Comparison of ENCODE assay signal across 9 mouse cellular contexts in the genomic region with DNA sequence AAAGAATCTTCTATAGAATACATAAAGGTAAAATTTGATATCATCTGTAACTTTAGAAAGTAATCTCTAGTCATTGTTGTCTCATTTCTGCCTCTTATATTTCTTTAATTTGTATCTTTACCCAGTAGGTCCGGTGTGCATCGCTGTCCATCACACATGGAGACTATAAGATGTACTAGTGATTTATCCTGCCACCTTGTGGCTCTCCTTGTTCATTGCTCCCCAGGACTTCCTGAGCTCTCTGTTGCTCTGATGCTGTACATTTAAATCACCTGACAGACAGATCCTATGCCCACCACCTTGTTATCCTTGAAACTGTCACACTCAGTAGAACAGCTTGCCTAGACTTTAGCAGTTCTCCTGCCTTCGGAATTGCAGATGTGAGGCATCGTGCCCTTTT. TPM values are rescaled to one million over a fixed set of nuclear protein-coding genes. Genes with fewer than 3 reads are reported as not detected.
A peak's percentile ranks its signal among the peaks of the same experiment; 100 is the strongest.
DNase-seq lines count a peak whose midpoint lies in the region; ATAC-seq and TF ChIP-seq lines count a peak whose summit lies in the region.
"Had no signal": no experiment of that assay in that cellular context is flagged by ENCODE, and none has a peak within 500 bp of the region (broad histone marks: within the 10 kb centered on the region; RNA-seq: fewer than 3 reads in every experiment).

No protein-coding gene starts in this region.

- H3K36me3 ChIP-seq in embryonic facial prominence, embryonic 11.5 days (replicated peaks; ENCODE audit: control insufficient read depth, insufficient read depth, low read depth, low read length) = peaks cover 2% of the 10 kb centered on the region
- H3K36me3 ChIP-seq in embryonic facial prominence, embryonic 10.5 days (replicated peaks) = peaks cover 96% of the 10 kb centered on the region
- no peaks in the 10 kb centered on the region for H3K36me3 ChIP-seq in midbrain, postnatal 0 days (ENCODE audit: insufficient read depth, low read length)
- no peaks in the 10 kb centered on the region for H3K36me3 ChIP-seq in midbrain, embryonic 16.5 days (ENCODE audit: control insufficient read depth, insufficient read depth, low read length)
- H3K36me3 ChIP-seq in forebrain, embryonic 12.5 days (replicated peaks) = peaks cover 72% of the 10 kb centered on the region

- no peaks in the 10 kb centered on the region for H3K27me3 ChIP-seq in embryonic facial prominence, embryonic 11.5 days (ENCODE audit: control insufficient read depth, insufficient read depth, low read length)
- H3K27me3 ChIP-seq in embryonic facial prominence, embryonic 10.5 days (replicated peaks; ENCODE audit: low read depth, poor library complexity, severe bottlenecking) = no peaks in the 10 kb centered on the region
- no peaks in the 10 kb centered on the region for H3K27me3 ChIP-seq in midbrain, postnatal 0 days (ENCODE audit: insufficient read depth, low read length)
- no peaks in the 10 kb centered on the region for H3K27me3 ChIP-seq in midbrain, embryonic 16.5 days (ENCODE audit: control insufficient read depth, insufficient read depth, low read depth, low read length)
- no peaks in the 10 kb centered on the region for H3K27me3 ChIP-seq in forebrain, embryonic 12.5 days
- H3K27me3 ChIP-seq: megakaryocyte, embryonic 14.5 days had no signal

- H3K4me1 ChIP-seq in embryonic facial prominence, embryonic 11.5 days (ENCODE audit: control insufficient read depth, insufficient read depth, low read length) = no peaks in the 10 kb centered on the region
- H3K4me1 ChIP-seq in embryonic facial prominence, embryonic 10.5 days = no peaks in the 10 kb centered on the region
- no peaks in the 10 kb centered on the region for H3K4me1 ChIP-seq in midbrain, postnatal 0 days (ENCODE audit: insufficient read depth, low read length)
- no peaks in the 10 kb centered on the region for H3K4me1 ChIP-seq in midbrain, embryonic 16.5 days (ENCODE audit: control insufficient read depth, insufficient read depth, low read length)
- H3K4me1 ChIP-seq in forebrain, embryonic 12.5 days = no peaks in the 10 kb centered on the region
- H3K4me1 ChIP-seq: megakaryocyte, embryonic 14.5 days had no signal

- peak; percentile 41 for DNase-seq in embryonic facial prominence, embryonic 11.5 days (ENCODE audit: low spot score)
- DNase-seq in embryonic facial prominence, embryonic 10.5 days (ENCODE audit: low spot score) = no peak
- peak; percentile 61 for DNase-seq in midbrain, postnatal 0 days (ENCODE audit: low spot score)
- peak; percentile 47 for DNase-seq in brain, embryonic 14.5 days (ENCODE audit: low read depth)
- DNase-seq in kidney, postnatal 14 days = peak; percentile 30
- DNase-seq in right cerebral cortex, postnatal 10 days (ENCODE audit: low spot score in 2 of 2) = peak; percentile 33 to 43

- TF ChIP-seq CTCF in midbrain, postnatal 0 days (IDR thresholded peaks at IDR 0.05) = peak; percentile 73
- TF ChIP-seq CTCF in brain, embryonic 14.5 days (IDR thresholded peaks at IDR 0.05; ENCODE audit: borderline replicate concordance, extremely low read depth, insufficient read depth, insufficient read length) = peak; percentile 53; the same call in 1 of the 2 replicates

- no peak overlapping the region for H3K9ac ChIP-seq in embryonic facial prominence, embryonic 11.5 days (replicated peaks; ENCODE audit: low read length)
- no peak overlapping the region for H3K9ac ChIP-seq in midbrain, postnatal 0 days (replicated peaks; ENCODE audit: low read length, poor library complexity, severe bottlenecking)
- no peak overlapping the region for H3K9ac ChIP-seq in midbrain, embryonic 16.5 days (ENCODE audit: low read depth, low read length)
- no peak overlapping the region for H3K9ac ChIP-seq in forebrain, embryonic 12.5 days

- WGBS in embryonic facial prominence, embryonic 11.5 days = 91% methylated on average over 4 of the region's 4 CpGs
- WGBS in embryonic facial prominence, embryonic 10.5 days = 88% methylated on average over 4 of the region's 4 CpGs
- WGBS in midbrain, postnatal 0 days = 85% methylated on average over 4 of the region's 4 CpGs
- 85% methylated on average over 4 of the region's 4 CpGs for WGBS in midbrain, embryonic 16.5 days
- WGBS in forebrain, embryonic 12.5 days = 88% methylated on average over 4 of the region's 4 CpGs

- no peak for ATAC-seq in embryonic facial prominence, embryonic 11.5 days (replicated peaks; ENCODE audit: insufficient number of reproducible peaks, low FRiP score, low TSS enrichment, low read depth)
- ATAC-seq in midbrain, postnatal 0 days (ENCODE audit: low FRiP score) = no peak
- no peak for ATAC-seq in midbrain, embryonic 16.5 days
- ATAC-seq in forebrain, embryonic 12.5 days (ENCODE audit: low FRiP score) = no peak

- no peak overlapping the region for H3K4me2 ChIP-seq in embryonic facial prominence, embryonic 11.5 days (ENCODE audit: low read depth, low read length)
- no peak overlapping the region for H3K4me2 ChIP-seq in midbrain, postnatal 0 days (ENCODE audit: low read depth, low read length, poor library complexity, severe bottlenecking)
- H3K4me2 ChIP-seq in midbrain, embryonic 16.5 days (ENCODE audit: low read length) = no peak overlapping the region
- no peak overlapping the region for H3K4me2 ChIP-seq in forebrain, embryonic 12.5 days

- H3K27ac ChIP-seq in embryonic facial prominence, embryonic 11.5 days (replicated peaks; ENCODE audit: low read depth, low read length) = no peak overlapping the region
- H3K27ac ChIP-seq in embryonic facial prominence, embryonic 10.5 days (replicated peaks) = no peak overlapping the region
- no peak overlapping the region for H3K27ac ChIP-seq in midbrain, postnatal 0 days (ENCODE audit: low read depth, low read length)
- H3K27ac ChIP-seq in midbrain, embryonic 16.5 days (ENCODE audit: low read length) = no peak overlapping the region
- no peak overlapping the region for H3K27ac ChIP-seq in forebrain, embryonic 12.5 days

- TF ChIP-seq POLR2A in brain, embryonic 14.5 days (IDR thresholded peaks at IDR 0.05; ENCODE audit: borderline replicate concordance, extremely low read depth, insufficient read depth, insufficient read length, poor library complexity, severe bottlenecking) = no peak

- no peaks in the 10 kb centered on the region for H3K9me3 ChIP-seq in embryonic facial prominence, embryonic 11.5 days (replicated peaks; ENCODE audit: control insufficient read depth, low read length)
- no peaks in the 10 kb centered on the region for H3K9me3 ChIP-seq in embryonic facial prominence, embryonic 10.5 days
- H3K9me3 ChIP-seq in midbrain, postnatal 0 days (ENCODE audit: low read length) = no peaks in the 10 kb centered on the region
- no peaks in the 10 kb centered on the region for H3K9me3 ChIP-seq in midbrain, embryonic 16.5 days (replicated peaks; ENCODE audit: control insufficient read depth, low read length, poor library complexity, severe bottlenecking)
- H3K9me3 ChIP-seq in forebrain, embryonic 12.5 days = no peaks in the 10 kb centered on the region
- H3K9me3 ChIP-seq: megakaryocyte, embryonic 14.5 days had no signal

- H3K4me3 ChIP-seq in embryonic facial prominence, embryonic 11.5 days (ENCODE audit: low read depth, low read length) = no peak overlapping the region
- H3K4me3 ChIP-seq in embryonic facial prominence, embryonic 10.5 days = no peak overlapping the region
- no peak overlapping the region for H3K4me3 ChIP-seq in midbrain, postnatal 0 days (ENCODE audit: low read depth, low read length)
- no peak overlapping the region for H3K4me3 ChIP-seq in midbrain, embryonic 16.5 days (ENCODE audit: low read depth, low read length)
- H3K4me3 ChIP-seq in forebrain, embryonic 12.5 days (replicated peaks) = no peak overlapping the region
- H3K4me3 ChIP-seq: megakaryocyte, embryonic 14.5 days had no signal

RNA-seq across cellular contexts. Expression of a gene that starts 16.3 kb away (rescaled TPM):
- 3.9 and 4.0 TPM in 2 replicates for polyA plus RNA-seq in embryonic facial prominence, embryonic 11.5 days (2014; fragmentation: Nextera tagmentation; extraction: Ambion mirVana)
- polyA plus RNA-seq in embryonic facial prominence, embryonic 10.5 days (2016; fragmentation: Nextera tagmentation; extraction: Ambion mirVana) = 5.3 and 5.7 TPM in 2 replicates
- 0.80 and 0.99 TPM in 2 replicates for total RNA-seq in midbrain, postnatal 0 days (2014; rRNA removed)
- 2.8 and 3.5 TPM in 2 replicates for polyA plus RNA-seq in midbrain, postnatal 0 days (2015; fragmentation: Nextera tagmentation; extraction: Ambion mirVana)
- 4.6 TPM in 2 replicates for polyA plus RNA-seq in midbrain, embryonic 16.5 days (2015; fragmentation: Nextera tagmentation; extraction: Ambion mirVana)
- polyA plus RNA-seq in brain, embryonic 14.5 days (2012; rRNA removed) = 1.8 and 2.7 TPM in 2 replicates
- 4.8 and 5.4 TPM in 2 replicates for polyA plus RNA-seq in forebrain, embryonic 12.5 days (2016; fragmentation: Nextera tagmentation; extraction: Ambion mirVana)

RNA-seq across cellular contexts. Expression of a gene that starts 42.1 kb away (rescaled TPM):
- polyA plus RNA-seq in embryonic facial prominence, embryonic 11.5 days (2014; fragmentation: Nextera tagmentation; extraction: Ambion mirVana) = 97.4 and 110 TPM in 2 replicates
- 86.0 and 87.4 TPM in 2 replicates for polyA plus RNA-seq in embryonic facial prominence, embryonic 10.5 days (2016; fragmentation: Nextera tagmentation; extraction: Ambion mirVana)
- 6.2 and 7.5 TPM in 2 replicates for total RNA-seq in midbrain, postnatal 0 days (2014; rRNA removed)
- 2.9 and 3.3 TPM in 2 replicates for polyA plus RNA-seq in midbrain, postnatal 0 days (2015; fragmentation: Nextera tagmentation; extraction: Ambion mirVana)
- polyA plus RNA-seq in midbrain, embryonic 16.5 days (2015; fragmentation: Nextera tagmentation; extraction: Ambion mirVana) = 6.3 and 7.7 TPM in 2 replicates
- 18.5 and 28.8 TPM in 2 replicates for polyA plus RNA-seq in brain, embryonic 14.5 days (2012; rRNA removed)
- 99.0 and 107 TPM in 2 replicates for polyA plus RNA-seq in forebrain, embryonic 12.5 days (2016; fragmentation: Nextera tagmentation; extraction: Ambion mirVana)
